Mouse (Mus musculus): Measurements from ENCODE around the gene Susd2.

- TF ChIP-seq CTCF (conservative IDR thresholded peaks at IDR 0.05; ENCODE audit: insufficient read depth, insufficient read length, low read depth, low read length) (no peak), POLR2A (IDR thresholded peaks at IDR 0.05; ENCODE audit: low read depth, low read length) (no peak)
Observed at GRCm38 (mm10) chr10:75588336-75588735, 55.5 kb downstream of the Susd2 start.

All from kidney, adult 2 months (tissue).